Mouse (Mus musculus) thymus, adult 2 months (tissue): Measurements from ENCODE around the gene Ephb1.

Experiments used
- CTCF ChIP-seq: fragments of 200-500 bp; IDR thresholded peaks from 2 replicates; pipeline ENCODE4 v1.5.1; 2012; ENCODE audit warnings: mild to moderate bottlenecking, control low read depth, low read length, moderate library complexity, borderline replicate concordance; ENCODE audit not compliant: control insufficient read depth, poor library complexity, insufficient read depth; ENCODE audit errors: extremely low read depth
- POLR2A ChIP-seq: fragments of 200-500 bp; IDR thresholded peaks from 2 replicates; pipeline ENCODE4 v1.6.1; 2012; ENCODE audit warnings: mild to moderate bottlenecking, low read length, control low read depth, moderate library complexity; ENCODE audit not compliant: control insufficient read depth, poor library complexity, insufficient read depth; ENCODE audit errors: extremely low read depth

DNA sequence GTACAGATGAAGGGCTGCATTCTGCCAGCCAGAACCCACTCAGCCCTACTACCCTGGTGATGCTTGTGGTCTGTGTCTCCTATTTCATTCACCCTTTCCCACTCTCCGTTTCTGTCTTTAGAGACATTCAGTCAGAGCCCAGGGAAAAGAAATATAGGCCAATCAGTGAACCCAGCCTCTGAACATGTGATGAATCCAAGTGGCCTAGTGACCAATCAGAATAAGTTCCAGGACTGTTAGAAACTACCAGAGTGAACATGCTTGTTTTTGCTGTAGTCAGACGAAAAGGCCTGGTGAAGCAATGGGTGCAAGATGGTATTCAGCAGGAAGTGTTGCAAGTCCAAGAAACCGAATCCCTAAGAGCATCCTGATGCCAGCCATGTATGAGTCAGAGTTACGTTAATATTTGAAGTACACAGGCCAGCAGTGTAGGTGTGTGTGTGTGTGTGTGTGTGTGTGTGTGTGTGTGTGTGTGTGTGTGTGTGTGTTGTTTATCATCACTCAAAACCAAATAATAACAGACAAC, 26.8 kb downstream of the Ephb1 start:
- no peak for TF ChIP-seq CTCF
- TF ChIP-seq POLR2A, result no peak
